Mouse (Mus musculus) cerebellum, adult 9-11 months (tissue): Measurements from ENCODE around the gene Sds.
"Not testable (repeated sequence)": the region's sequence is repeated elsewhere in the genome, so short reads cannot be mapped to it uniquely, and the experiment has no call there.

ENCODE experiments used
- DNase-seq: peaks from one replicate; pipeline ENCODE4 v3.0.0; 2022

Gene Sds

GRCm38 (mm10) chr5:120492437-120492836 lies 16.1 kb downstream of the Sds start:
- no peak for DNase-seq

- no peak for DNase-seq
These were observed 17.1 kb downstream of the Sds start for GRCm38 (mm10) chr5:120493440-120493839.

- DNase-seq, result no peak
These were observed 17.6 kb downstream of the Sds start for GRCm38 (mm10) chr5:120493873-120494395.

GRCm38 (mm10) chr5:120495064-120495702 lies 18.9 kb downstream of the Sds start:
- DNase-seq, result no peak

- DNase-seq, result no peak
These were observed 19.4 kb downstream of the Sds start for GRCm38 (mm10) chr5:120495703-120496226.

GRCm38 (mm10) chr5:120497071-120497470 lies 20.7 kb downstream of the Sds start:
- no peak for DNase-seq

GRCm38 (mm10) chr5:120499202-120499601 lies 22.9 kb downstream of the Sds start:
- DNase-seq, result no peak

- DNase-seq, result not testable (repeated sequence)
These were observed 24.3 kb downstream of the Sds start for GRCm38 (mm10) chr5:120500609-120501008.

GRCm38 (mm10) chr5:120502147-120502621 lies 25.9 kb downstream of the Sds start:
- peak; percentile 68 for DNase-seq

GRCm38 (mm10) chr5:120502675-120503143 lies 26.4 kb downstream of the Sds start:
- DNase-seq, result no peak

GRCm38 (mm10) chr5:120503144-120503795 lies 26.9 kb downstream of the Sds start, which contains the start of gene Plbd2:
Plbd2 (minus strand) TSS chr5:120503625.
- peak; percentile 80 for DNase-seq

GRCm38 (mm10) chr5:120505368-120505767 lies 29.0 kb downstream of the Sds start:
- peak; percentile 87 for DNase-seq

GRCm38 (mm10) chr5:120505781-120506180 lies 29.5 kb downstream of the Sds start:
- DNase-seq, result no peak

- DNase-seq, result no peak
These were observed 30.2 kb downstream of the Sds start for GRCm38 (mm10) chr5:120506490-120506889.

- DNase-seq, result no peak
These were observed 31.0 kb downstream of the Sds start for GRCm38 (mm10) chr5:120507311-120507710.

- peak; percentile 91 for DNase-seq
These were observed 34.8 kb downstream of the Sds start, which contains the start of gene Slc8b1 for GRCm38 (mm10) chr5:120510982-120511642. Slc8b1 (plus strand) TSS chr5:120511168.

GRCm38 (mm10) chr5:120511643-120512220 lies 35.4 kb downstream of the Sds start:
- DNase-seq, result peak; percentile 58

- peak; percentile 31 for DNase-seq
These were observed 36.7 kb downstream of the Sds start for GRCm38 (mm10) chr5:120512911-120513555.

GRCm38 (mm10) chr5:120514031-120514677 lies 37.8 kb downstream of the Sds start:
- no peak for DNase-seq

GRCm38 (mm10) chr5:120514754-120515153 lies 38.4 kb downstream of the Sds start:
- no peak for DNase-seq

GRCm38 (mm10) chr5:120515451-120515850 lies 39.1 kb downstream of the Sds start:
- DNase-seq, result no peak
